Mouse (Mus musculus) midbrain, postnatal 0 days (tissue): Measurements from ENCODE around the gene Memo1. TPM values are rescaled to one million over a fixed set of nuclear protein-coding genes. Genes with fewer than 3 reads are reported as not detected.

Experiments used
- ATAC-seq: fragments of 200-750 bp; cut with Nextera tagmentation; 2 replicates; pipeline ENCODE4 v1.8.0; 2017; ENCODE audit warnings: moderate number of reproducible peaks, mild to moderate bottlenecking, moderate TSS enrichment, moderate library complexity; ENCODE audit not compliant: low FRiP score
- DNase-seq: peaks from one replicate; pipeline ENCODE4 v3.0.0-alpha.2; 2015; ENCODE audit warnings: low spot score
- H3K27ac ChIP-seq: fragments of 300-500 bp; sonication (generic); 2 replicates; pipeline ENCODE4 v1.5.1; 2014; ENCODE audit warnings: low read depth, mild to moderate bottlenecking, low read length, mixed read lengths
- H3K27me3 ChIP-seq: fragments of 300-500 bp; sonication (generic); 2 replicates; pipeline ENCODE4 v1.6.1; 2014; ENCODE audit warnings: low read length, control low read depth, mixed read lengths; ENCODE audit not compliant: insufficient read depth
- H3K36me3 ChIP-seq: fragments of 300-500 bp; sonication (generic); 2 replicates; pipeline ENCODE4 v1.6.1; 2014; ENCODE audit warnings: low read length, control low read depth, mixed read lengths; ENCODE audit not compliant: insufficient read depth
- H3K4me1 ChIP-seq: fragments of 300-500 bp; sonication (generic); 2 replicates; pipeline ENCODE4 v1.6.1; 2014; ENCODE audit warnings: mild to moderate bottlenecking, control low read depth, antibody characterized with exemption, low read length, mixed read lengths; ENCODE audit not compliant: insufficient read depth
- H3K4me2 ChIP-seq: fragments of 300-500 bp; sonication (generic); 2 replicates; pipeline ENCODE4 v1.6.1; 2014; ENCODE audit warnings: low read depth, mild to moderate bottlenecking, low read length, mixed read lengths; ENCODE audit not compliant: poor library complexity, severe bottlenecking
- H3K4me3 ChIP-seq: fragments of 300-500 bp; sonication (generic); 2 replicates; pipeline ENCODE4 v1.5.1; 2014; ENCODE audit warnings: low read depth, mild to moderate bottlenecking, low read length, moderate library complexity
- H3K9ac ChIP-seq: fragments of 300-500 bp; sonication (generic); replicated peaks from 2 replicates; pipeline ENCODE4 v1.6.1; 2014; ENCODE audit warnings: mild to moderate bottlenecking, low read length, moderate library complexity, mixed read lengths; ENCODE audit not compliant: poor library complexity, severe bottlenecking
- H3K9me3 ChIP-seq: fragments of 300-500 bp; sonication (generic); 2 replicates; pipeline ENCODE4 v1.6.1; 2016; ENCODE audit warnings: low read length, control low read depth
- CTCF ChIP-seq: IDR thresholded peaks from 2 replicates; pipeline ENCODE4 v1.5.1; 2016; ENCODE audit warnings: antibody characterized with exemption, mild to moderate bottlenecking
- WGBS: fragments of 180-500 bp; shearing (Covaris S2); extraction: QIAGEN DNeasy Blood & Tissue Kit; methylation state at CpG from one replicate; pipeline ENCODE4 v1.1.7; 2014; 5-methylcytosine and 5-hydroxymethylcytosine counted together
- polyA plus RNA-seq: library from polyadenylated mRNA; unstranded; fragments of >200 nt; fragmentation: Nextera tagmentation; extraction: Ambion mirVana; gene quantifications from 2 replicates; pipeline ENCODE4 v1.2.1, GENCODE M21; 2015
- total RNA-seq: library from RNA; depleted of rRNA; stranded (reverse); fragments of >200 nt; gene quantifications from 2 replicates; pipeline ENCODE4 v1.2.3, GENCODE M21; 2014

Gene Memo1
- total and polyA plus RNA-seq, 2 experiments from 2014 or later = 37.5 to 45.5 TPM

DNA sequence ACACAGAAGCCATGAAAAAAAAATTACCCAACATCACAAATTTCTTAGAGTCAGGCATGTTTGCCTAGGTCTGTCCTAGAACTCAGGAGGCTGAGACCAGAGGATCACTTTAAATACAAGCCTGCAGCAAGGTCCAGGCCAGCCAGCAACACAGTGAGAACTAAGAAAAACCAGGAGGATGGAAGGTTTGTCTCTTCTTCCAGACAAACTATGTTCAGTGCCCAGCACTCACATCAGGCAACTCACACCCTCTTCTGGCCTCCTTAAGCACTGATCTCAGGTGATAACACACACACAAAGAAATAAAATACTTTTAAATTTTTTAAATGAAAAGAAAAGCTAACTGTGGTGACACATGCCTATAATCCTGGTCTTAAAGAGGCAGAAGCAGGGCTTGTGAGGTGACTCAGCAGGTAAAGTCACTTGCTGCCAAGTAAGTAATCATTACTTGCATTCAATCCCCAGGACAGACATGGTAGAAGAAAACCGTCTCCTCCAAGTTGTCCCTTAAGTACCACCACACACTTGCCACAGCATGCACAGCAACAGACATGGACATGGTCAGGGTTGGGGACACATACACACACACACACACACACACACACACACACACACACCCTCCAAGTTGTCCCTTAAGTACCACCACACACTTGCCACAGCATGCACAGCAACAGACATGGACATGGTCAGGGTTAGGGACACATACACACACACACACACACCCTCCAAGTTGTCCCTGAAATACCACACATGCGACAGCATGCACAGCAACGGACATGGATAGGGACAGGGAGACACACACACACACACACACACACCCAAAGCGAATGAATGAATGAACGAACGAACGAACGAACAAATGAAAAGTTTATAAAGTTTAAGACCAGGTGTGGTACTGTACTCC is 16.1 kb downstream of the Memo1 start:
- Histone ChIP-seq H3K27me3 (no peaks in the 10 kb centered on the region), H3K36me3 (no peaks in the 10 kb centered on the region), H3K27ac (no peak overlapping the region), H3K9me3 (no peaks in the 10 kb centered on the region), H3K4me1 (no peaks in the 10 kb centered on the region), H3K9ac (no peak overlapping the region), H3K4me2 (no peak overlapping the region), H3K4me3 (no peak overlapping the region)
- DNase-seq (no peak), ATAC-seq (no peak)
- TF ChIP-seq CTCF = no peak
- 92% methylated on average over 8 of the region's 8 CpGs for whole genome bisulfite sequencing

DNA sequence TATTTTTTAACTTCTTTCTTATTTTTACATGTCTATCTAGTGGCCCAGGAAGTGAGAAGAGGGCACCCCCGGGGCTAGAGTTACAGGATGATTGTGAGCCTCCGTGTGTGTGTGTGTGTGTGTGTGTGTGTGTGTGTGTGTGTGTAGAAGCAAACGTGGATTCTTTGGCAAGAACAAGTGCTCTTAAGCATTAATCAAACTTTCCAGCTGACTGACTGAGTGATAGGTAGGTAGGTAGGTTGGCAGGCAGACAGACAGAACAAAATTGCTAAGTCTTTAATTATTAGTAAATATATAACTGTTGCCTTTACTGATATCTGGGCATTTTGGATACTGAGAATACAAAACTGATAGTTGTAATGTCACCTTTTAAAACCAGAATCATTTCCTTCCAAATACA is 20.9 kb downstream of the Memo1 start:
- no peak overlapping the region for H3K9ac ChIP-seq
- WGBS = 89% methylated on average over 3 of the region's 3 CpGs
- DNase-seq (no peak), ATAC-seq (no peak)
- no peak for TF ChIP-seq CTCF
- no peaks in the 10 kb centered on the region for H3K9me3 ChIP-seq
- no peaks in the 10 kb centered on the region for H3K36me3 ChIP-seq
- no peak overlapping the region for H3K4me3 ChIP-seq
- no peaks in the 10 kb centered on the region for H3K27me3 ChIP-seq
- no peak overlapping the region for H3K27ac ChIP-seq
- H3K4me1 ChIP-seq = no peaks in the 10 kb centered on the region
- no peak overlapping the region for H3K4me2 ChIP-seq

DNA sequence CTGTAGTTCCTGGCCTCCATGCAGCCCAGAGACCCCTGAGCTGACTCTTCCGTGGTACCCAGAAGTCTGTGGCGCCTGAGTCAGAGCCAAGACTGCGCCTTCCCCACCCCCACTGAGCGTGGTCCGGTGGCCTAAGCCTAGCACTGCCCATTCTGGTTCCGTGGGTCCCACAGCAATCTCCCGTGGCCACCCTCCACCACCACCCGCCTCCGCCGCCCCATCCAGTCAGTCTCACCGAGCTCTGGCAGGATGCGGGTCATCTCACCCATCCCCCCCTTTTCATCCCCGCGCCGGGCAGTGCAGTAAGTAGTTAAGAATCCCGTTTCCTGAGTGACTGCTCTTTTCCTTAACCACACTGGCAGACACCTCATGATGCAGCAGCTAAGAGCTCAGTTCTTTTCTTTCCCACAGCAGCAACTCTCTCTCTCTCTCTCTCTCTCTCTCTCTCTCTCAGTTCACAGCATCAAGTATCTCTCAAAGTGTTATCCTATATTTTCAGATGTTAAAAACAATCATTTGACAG is 22.6 kb downstream of the Memo1 start:
- H3K4me2 ChIP-seq = no peak overlapping the region
- DNase-seq (no peak), ATAC-seq (no peak)
- no peak overlapping the region for H3K27ac ChIP-seq
- H3K36me3 ChIP-seq = no peaks in the 10 kb centered on the region
- no peaks in the 10 kb centered on the region for H3K27me3 ChIP-seq
- 87% methylated on average over 16 of the region's 16 CpGs for WGBS
- no peaks in the 10 kb centered on the region for H3K4me1 ChIP-seq
- H3K9ac ChIP-seq = no peak overlapping the region
- no peak for TF ChIP-seq CTCF
- no peak overlapping the region for H3K4me3 ChIP-seq
- H3K9me3 ChIP-seq = no peaks in the 10 kb centered on the region

DNA sequence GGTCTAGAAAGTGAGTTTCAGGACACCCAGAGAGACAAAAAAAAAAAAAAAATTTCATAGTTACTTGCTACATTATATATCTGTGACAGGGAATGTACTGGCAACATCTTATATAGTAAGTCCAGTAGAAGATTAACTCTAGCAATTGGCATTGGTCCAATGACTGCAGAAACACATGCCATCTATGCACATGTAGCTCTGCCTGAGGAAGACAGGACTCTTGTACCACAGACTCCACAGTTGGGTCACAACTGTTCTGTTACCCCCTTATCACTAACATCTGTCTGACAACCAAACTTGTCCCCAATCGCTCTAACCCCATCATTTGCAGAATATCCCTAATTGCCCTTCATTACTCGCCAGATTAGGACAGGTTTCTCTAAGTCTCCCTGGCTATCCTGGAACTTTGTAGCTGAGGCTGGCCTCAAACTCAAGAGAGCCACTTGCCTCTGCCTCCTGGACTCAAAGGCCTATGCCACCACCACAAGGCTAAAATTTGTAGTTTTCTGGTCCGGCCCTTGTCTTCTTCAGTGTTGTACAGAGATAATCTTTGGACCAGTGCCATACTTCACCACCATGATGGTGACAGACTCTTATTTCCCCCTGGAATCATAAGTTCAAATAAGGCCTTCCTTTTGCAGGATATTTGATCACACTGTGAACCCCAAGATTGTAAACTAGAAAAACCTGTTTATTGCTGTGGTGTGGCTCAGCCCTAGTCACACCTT is 23.6 kb downstream of the Memo1 start:
- no peaks in the 10 kb centered on the region for H3K9me3 ChIP-seq
- H3K27ac ChIP-seq = no peak overlapping the region
- H3K4me2 ChIP-seq = no peak overlapping the region
- H3K36me3 ChIP-seq = no peaks in the 10 kb centered on the region
- ATAC-seq = no peak
- WGBS = 96% methylated on average over 3 of the region's 3 CpGs
- no peaks in the 10 kb centered on the region for H3K27me3 ChIP-seq
- no peak for TF ChIP-seq CTCF
- DNase-seq = peak; percentile 12
- H3K9ac ChIP-seq = no peak overlapping the region
- H3K4me3 ChIP-seq = no peak overlapping the region
- no peaks in the 10 kb centered on the region for H3K4me1 ChIP-seq

DNA sequence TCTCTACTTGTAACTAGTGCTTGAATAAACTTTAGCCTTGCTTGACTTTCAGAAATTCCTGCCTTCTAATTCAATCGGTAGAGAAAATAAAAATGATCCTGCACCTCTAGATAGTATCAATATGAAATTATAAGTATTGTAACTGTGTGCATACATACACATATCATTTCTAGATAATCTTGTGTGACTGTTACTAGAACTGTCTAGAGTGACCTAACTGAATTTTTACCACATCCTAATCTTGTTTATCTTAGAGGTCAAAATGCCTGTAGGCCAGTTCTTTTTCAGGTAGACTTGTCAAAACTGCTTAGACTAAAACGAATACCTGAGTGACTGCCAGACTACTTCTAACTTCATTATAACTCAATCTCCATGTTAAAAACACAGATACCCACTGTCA is 25.1 kb downstream of the Memo1 start:
- Histone ChIP-seq H3K4me2 (no peak overlapping the region), H3K36me3 (no peaks in the 10 kb centered on the region), H3K27me3 (no peaks in the 10 kb centered on the region), H3K9ac (no peak overlapping the region), H3K4me3 (no peak overlapping the region), H3K9me3 (no peaks in the 10 kb centered on the region), H3K4me1 (peaks cover 3% of the 10 kb centered on the region; the same call in 1 of the 2 replicates), H3K27ac (no peak overlapping the region)
- no peak for TF ChIP-seq CTCF
- DNase-seq (no peak), ATAC-seq (no peak)
- 84% methylated on average over 2 of the region's 2 CpGs for WGBS
